Mouse (Mus musculus) MEL (cell line): ENCODE measurements around the gene Frmd4b. TPM values are rescaled to one million over a fixed set of nuclear protein-coding genes. Genes with fewer than 3 reads are reported as not detected.

Experiments
- DNase-seq: peaks from one replicate; pipeline ENCODE4 v3.0.0; 2011; ENCODE audit warnings: low read depth, low spot score
- H3K27ac ChIP-seq: 2 replicates; pipeline ENCODE4 v1.5.1; 2012; ENCODE audit warnings: low read depth, mild to moderate bottlenecking, control low read depth, low read length, moderate library complexity; ENCODE audit not compliant: control insufficient read depth
- H3K27me3 ChIP-seq, 2 experiments: fragments of 150-350 bp in 1 of 2; sonication (generic) in 1 of 2; 2 replicates each; pipeline ENCODE4 v1.6.1; 2012; ENCODE audit warnings: low read length in 2 of 2, mild to moderate bottlenecking in 2 of 2, improper control_type of control experiment in 1 of 2, moderate library complexity in 1 of 2; ENCODE audit not compliant: insufficient read depth in 2 of 2, control insufficient read depth in 1 of 2
- H3K36me3 ChIP-seq, 2 experiments: 2 replicates each; pipeline ENCODE4 v1.6.1; 2012 to 2014; ENCODE audit warnings: low read length in 2 of 2, improper control_type of control experiment in 1 of 2, inconsistent platforms in 1 of 2, mild to moderate bottlenecking in 1 of 2; ENCODE audit not compliant: insufficient read depth in 2 of 2, control insufficient read depth in 1 of 2
- H3K4me1 ChIP-seq, 2 experiments: fragments of 150-350 bp in 1 of 2; sonication (generic) in 1 of 2; 2 replicates each; pipeline ENCODE4 v1.6.1; 2012; ENCODE audit warnings: low read length in 2 of 2, improper control_type of control experiment in 1 of 2, mild to moderate bottlenecking in 1 of 2; ENCODE audit not compliant: insufficient read depth in 2 of 2, control insufficient read depth in 1 of 2
- H3K4me3 ChIP-seq, 2 experiments: fragments of 150-350 bp in 1 of 2; sonication (generic) in 1 of 2; 2 replicates each; pipeline ENCODE4 v1.5.1; 2012; ENCODE audit warnings: low read depth in 2 of 2, low read length in 2 of 2, mild to moderate bottlenecking in 2 of 2, moderate library complexity in 2 of 2, control low read depth in 1 of 2, improper control_type of control experiment in 1 of 2; ENCODE audit not compliant: control insufficient read depth in 1 of 2, insufficient read depth in 1 of 2
- H3K79me2 ChIP-seq: 2 replicates; pipeline ENCODE4 v1.6.1; 2012; ENCODE audit warnings: mild to moderate bottlenecking, low read length, moderate library complexity; ENCODE audit not compliant: control insufficient read depth, poor library complexity, insufficient read depth
- H3K9ac ChIP-seq: 2 replicates; pipeline ENCODE4 v1.6.1; 2012; ENCODE audit warnings: low read depth, mild to moderate bottlenecking, control low read depth, low read length, moderate library complexity; ENCODE audit not compliant: control insufficient read depth, poor library complexity, severe bottlenecking
- H3K9me3 ChIP-seq: fragments of 150-350 bp; sonication (generic); replicated peaks from 2 replicates; pipeline ENCODE4 v1.6.1; 2012; ENCODE audit warnings: mild to moderate bottlenecking, low read length, improper control_type of control experiment, moderate library complexity; ENCODE audit not compliant: insufficient read depth
- BHLHE40 ChIP-seq: IDR thresholded peaks from 2 replicates; pipeline ENCODE4 v1.6.1; 2012; ENCODE audit warnings: low read depth, mild to moderate bottlenecking, inconsistent platforms, low read length, improper control_type of control experiment, borderline replicate concordance
- CHD1 ChIP-seq: IDR thresholded peaks from 2 replicates; pipeline ENCODE4 v1.6.1; 2012; ENCODE audit warnings: low read depth, mild to moderate bottlenecking, inconsistent platforms, low read length, improper control_type of control experiment
- CTCF ChIP-seq, 3 experiments: IDR thresholded peaks in 2 of 3; conservative IDR thresholded peaks in 1 of 3; 2 replicates each; pipeline ENCODE4 v1.5.1; 2011 to 2012; ENCODE audit warnings: low read length in 3 of 3, low read depth in 2 of 3, mild to moderate bottlenecking in 2 of 3, improper control_type of control experiment in 1 of 3, inconsistent platforms in 1 of 3, mixed read lengths in 1 of 3, moderate library complexity in 1 of 3; ENCODE audit not compliant: control insufficient read depth in 1 of 3, insufficient read depth in 1 of 3, poor library complexity in 1 of 3, severe bottlenecking in 1 of 3
- E2F4 ChIP-seq: IDR thresholded peaks from 2 replicates; pipeline ENCODE4 v1.6.1; 2011; ENCODE audit warnings: low read depth, low read length, improper control_type of control experiment, borderline replicate concordance
- ELF1 ChIP-seq: IDR thresholded peaks from 2 replicates; pipeline ENCODE4 v1.6.1; 2014; ENCODE audit warnings: low read depth, mild to moderate bottlenecking, inconsistent platforms, low read length, improper control_type of control experiment, moderate library complexity
- ETS1 ChIP-seq: IDR thresholded peaks from 2 replicates; pipeline ENCODE4 v1.6.1; 2012; ENCODE audit warnings: low read depth, mild to moderate bottlenecking, inconsistent platforms, low read length, improper control_type of control experiment, moderate library complexity
- GATA1 ChIP-seq: IDR thresholded peaks from 2 replicates; pipeline ENCODE4 v1.6.1; 2011; ENCODE audit warnings: low read depth, low read length, improper control_type of control experiment
- HCFC1 ChIP-seq: IDR thresholded peaks from 2 replicates; pipeline ENCODE4 v1.6.1; 2012; ENCODE audit warnings: low read depth, mild to moderate bottlenecking, inconsistent platforms, low read length, improper control_type of control experiment, moderate library complexity
- KAT2A ChIP-seq: conservative IDR thresholded peaks from 2 replicates; pipeline ENCODE4 v1.6.1; 2012; ENCODE audit warnings: low read depth, low read length, improper control_type of control experiment, inconsistent platforms
- MAFK ChIP-seq: IDR thresholded peaks from 2 replicates; pipeline ENCODE4 v1.6.1; 2011; ENCODE audit warnings: low read depth, mild to moderate bottlenecking, low read length, improper control_type of control experiment, borderline replicate concordance
- MAZ ChIP-seq: IDR thresholded peaks from 2 replicates; pipeline ENCODE4 v1.6.1; 2012; ENCODE audit warnings: low read depth, mild to moderate bottlenecking, inconsistent platforms, low read length, improper control_type of control experiment
- MEF2A ChIP-seq: IDR thresholded peaks from 2 replicates; pipeline ENCODE4 v1.6.1; 2014; ENCODE audit warnings: low read depth, mild to moderate bottlenecking, inconsistent platforms, low read length, improper control_type of control experiment; ENCODE audit not compliant: poor library complexity, insufficient replicate concordance, severe bottlenecking; ENCODE audit errors: extremely low read depth
- POLR2AphosphoS2 ChIP-seq: IDR thresholded peaks from 2 replicates; pipeline ENCODE4 v1.6.1; 2011; ENCODE audit warnings: low read length, improper control_type of control experiment
- RCOR1 ChIP-seq: IDR thresholded peaks from 2 replicates; pipeline ENCODE4 v1.6.1; 2012; ENCODE audit warnings: low read depth, mild to moderate bottlenecking, inconsistent platforms, low read length, improper control_type of control experiment
- SMC3 ChIP-seq: IDR thresholded peaks from 2 replicates; pipeline ENCODE4 v1.6.1; 2011; ENCODE audit warnings: low read depth, low read length, improper control_type of control experiment
- TAL1 ChIP-seq: IDR thresholded peaks from 2 replicates; pipeline ENCODE4 v1.6.1; 2012; ENCODE audit warnings: mild to moderate bottlenecking, inconsistent platforms, low read length, moderate library complexity, mixed read lengths
- TCF12 ChIP-seq: IDR thresholded peaks from 2 replicates; pipeline ENCODE4 v1.6.1; 2014; ENCODE audit warnings: low read depth, mild to moderate bottlenecking, inconsistent platforms, low read length, improper control_type of control experiment, moderate library complexity
- USF1 ChIP-seq: IDR thresholded peaks from 2 replicates; pipeline ENCODE4 v1.6.1; 2014; ENCODE audit warnings: low read depth, mild to moderate bottlenecking, inconsistent platforms, low read length, improper control_type of control experiment, moderate library complexity
- USF2 ChIP-seq, 2 experiments: IDR thresholded peaks; 2 replicates each; pipeline ENCODE4 v1.6.1; 2011 to 2012; ENCODE audit warnings: improper control_type of control experiment in 2 of 2, low read length in 2 of 2, borderline replicate concordance in 1 of 2, inconsistent platforms in 1 of 2, low read depth in 1 of 2, mild to moderate bottlenecking in 1 of 2; ENCODE audit not compliant: insufficient read depth in 1 of 2
- ZKSCAN1 ChIP-seq: IDR thresholded peaks from 2 replicates; pipeline ENCODE4 v1.6.1; 2012; ENCODE audit warnings: low read depth, mild to moderate bottlenecking, inconsistent platforms, low read length, improper control_type of control experiment, moderate library complexity
- polyA plus RNA-seq, 2 experiments: library from polyadenylated mRNA; stranded (reverse) in 1 of 2; unstranded in 1 of 2; fragments of >175 nt in 1 of 2; fragments of >200 nt in 1 of 2; gene quantifications; 2 replicates each; pipeline versions ENCODE4 v1.2.1 to v1.2.4; 2012; ENCODE audit warnings: low replicate concordance in 2 of 2, low read depth in 1 of 2; ENCODE audit not compliant: insufficient read length in 2 of 2, insufficient read depth in 1 of 2, missing spikeins in 1 of 2
- total RNA-seq: library from RNA; depleted of rRNA; stranded (reverse); fragments of 300-350 nt; gene quantifications from 2 replicates; pipeline ENCODE4 v1.2.3, GENCODE M21; 2012

The Frmd4b gene
- total and polyA plus RNA-seq, 3 experiments = 0.18 TPM; not detected in 2

- H3K4me3 ChIP-seq = no peak overlapping the region
- DNase-seq = no peak
- TF ChIP-seq MAFK (no peak), USF1 (no peak), ELF1 (no peak), MEF2A (no peak), ETS1 (no peak), USF2 (IDR thresholded peaks at IDR 0.05; ENCODE audit: borderline replicate concordance in 1 of 2, insufficient read depth in 1 of 2, low read depth in 1 of 2, low read length in 2 of 2) (no peak), POLR2AphosphoS2 (no peak), MAZ (no peak), CHD1 (no peak), SMC3 (no peak), TAL1 (no peak), GATA1 (no peak), HCFC1 (no peak), E2F4 (no peak), BHLHE40 (no peak), KAT2A (no peak), CTCF (IDR thresholded peaks at IDR 0.05 in 2 of 3, conservative IDR thresholded peaks at IDR 0.05 in 1 of 3; ENCODE audit: control insufficient read depth in 1 of 3, insufficient read depth in 1 of 3, low read depth in 2 of 3, low read length in 3 of 3, poor library complexity in 1 of 3, severe bottlenecking in 1 of 3) (no peak), ZKSCAN1 (no peak), RCOR1 (no peak)
- TF ChIP-seq, all 39 proteins: peak for 0
- Histone ChIP-seq H3K9ac (no peak overlapping the region), H3K27me3 (0 out of 4 replicates have a peak, but pooled peaks cover 0 to 1% of the 10 kb centered on the region in 2 experiments), H3K4me1 (no peaks in the 10 kb centered on the region), H3K79me2 (no peaks in the 10 kb centered on the region), H3K36me3 (no peaks in the 10 kb centered on the region), H3K9me3 (no peaks in the 10 kb centered on the region), H3K27ac (no peak overlapping the region)
Measured at GRCm38 (mm10) chr6:97517616-97518235, 99.6 kb downstream of the Frmd4b start.

- H3K4me3 ChIP-seq = no peak overlapping the region
- no peaks in the 10 kb centered on the region for H3K36me3 ChIP-seq
- no peak overlapping the region for H3K9ac ChIP-seq
- 0 out of 4 replicates have a peak, but pooled peaks cover 0 to under 1% of the 10 kb centered on the region in 2 experiments for H3K27me3 ChIP-seq
- no peak overlapping the region for H3K27ac ChIP-seq
- no peaks in the 10 kb centered on the region for H3K79me2 ChIP-seq
- H3K4me1 ChIP-seq = no peaks in the 10 kb centered on the region
- no peak for DNase-seq
- no peak for TF ChIP-seq TCF12
- no peaks in the 10 kb centered on the region for H3K9me3 ChIP-seq
Measured at GRCm38 (mm10) chr6:97516941-97517340, 100.4 kb downstream of the Frmd4b start.
